15 mouse cellular contexts compared by ENCODE assay signal in genomic region chr1:30632760-30633159, GRCm38 (mm10).
"Had no signal": no experiment of that assay in that cellular context is flagged by ENCODE, and none has a peak within 500 bp of the region (broad histone marks: within the 10 kb centered on the region; RNA-seq: fewer than 3 reads in every experiment).

No protein-coding gene starts in this region.

- H3K27ac ChIP-seq: kidney, embryonic 15.5 days; liver, embryonic 13.5 days had no signal

- H3K9ac ChIP-seq: kidney, embryonic 15.5 days; liver, embryonic 13.5 days had no signal

- H3K4me2 ChIP-seq: kidney, embryonic 15.5 days; liver, embryonic 13.5 days; midbrain, embryonic 11.5 days had no signal

- H3K4me1 ChIP-seq: kidney, embryonic 15.5 days; liver, embryonic 13.5 days had no signal

- DNase-seq: kidney, adult 11 months; kidney, adult 8-10 months; kidney, postnatal 10 days; kidney, postnatal 36 days; layer of hippocampus, postnatal 36 days; liver, embryonic 13.5 days; lung, adult 2 months; lung, postnatal 14 days; lung, postnatal 4 days; midbrain, embryonic 14.5 days; thymus, adult 2 months; thymus, postnatal 14 days; thymus, postnatal 4 days had no signal

- H3K27me3 ChIP-seq: kidney, embryonic 15.5 days; liver, embryonic 13.5 days had no signal

- H3K9me3 ChIP-seq: kidney, embryonic 15.5 days; liver, embryonic 13.5 days had no signal

- H3K36me3 ChIP-seq: kidney, embryonic 15.5 days; liver, embryonic 13.5 days had no signal

- H3K4me3 ChIP-seq: kidney, embryonic 15.5 days; liver, embryonic 13.5 days had no signal
